8 mouse cellular contexts compared by ENCODE assay signal in the genomic region with DNA sequence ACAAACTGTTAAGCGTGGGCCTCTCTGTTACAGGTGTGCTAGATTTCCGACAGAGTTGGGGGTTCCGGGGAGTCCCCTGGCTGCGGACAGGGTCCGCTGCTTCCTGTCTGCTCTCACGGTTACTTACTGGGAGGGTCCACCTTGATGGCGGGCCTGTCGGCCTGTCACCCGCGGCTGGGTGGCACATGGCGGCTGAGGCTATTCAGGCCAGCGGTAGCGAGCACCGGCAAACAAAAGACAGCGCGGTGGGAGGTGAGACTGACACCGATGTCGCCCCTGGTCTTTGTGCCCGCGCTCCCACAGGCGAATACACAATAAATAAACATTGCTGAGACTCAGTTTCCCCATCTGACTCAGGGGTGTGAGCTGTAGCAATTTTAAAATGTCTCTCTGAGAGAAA. TPM values are rescaled to one million over a fixed set of nuclear protein-coding genes. Genes with fewer than 3 reads are reported as not detected.
DNase-seq lines count a peak whose midpoint lies in the region; ATAC-seq and TF ChIP-seq lines count a peak whose summit lies in the region.

No protein-coding gene starts in this region.

- no peaks in the 10 kb centered on the region for H3K36me3 ChIP-seq in ES-E14 (ENCODE audit: control insufficient read depth, insufficient read depth, low read length, poor library complexity, severe bottlenecking)
- H3K36me3 ChIP-seq in hindbrain, embryonic 12.5 days = peaks cover 28% of the 10 kb centered on the region
- peaks cover 28% of the 10 kb centered on the region for H3K36me3 ChIP-seq in midbrain, embryonic 12.5 days

- H3K4me3 ChIP-seq in gastrocnemius, adult 2 months = peak overlapping the region; percentile 68
- H3K4me3 ChIP-seq in ES-E14 (ENCODE audit: insufficient read depth in 1 of 2, low read depth in 1 of 2, low read length in 2 of 2, poor library complexity in 1 of 2, severe bottlenecking in 1 of 2) = peak overlapping the region; percentile 47 to 55; a peak in 2 of 4 replicates
- peak overlapping the region; percentile 37 for H3K4me3 ChIP-seq in hindbrain, embryonic 12.5 days
- H3K4me3 ChIP-seq in midbrain, embryonic 12.5 days = peak overlapping the region; percentile 47

- in situ Hi-C loops in ES-E14 (cut with MboI; ENCODE audit: low sequenced_read_pairs in 2 of 2, unreplicated experiment in 2 of 2) = no loop called here

- intact Hi-C loops in gastrocnemius, adult 2 months (cut with DNase I) = no loop called here
- intact Hi-C loops in gastrocnemius, postnatal 36 days (cut with DNase I) = no loop called here

- peaks cover 2 to 20% of the 10 kb centered on the region in 2 experiments; a peak in 2 of 4 replicates for H3K4me1 ChIP-seq in ES-E14 (ENCODE audit: control insufficient read depth in 2 of 2, insufficient read depth in 2 of 2, low read length in 2 of 2, poor library complexity in 1 of 2)
- H3K4me1 ChIP-seq in hindbrain, embryonic 12.5 days = peaks cover 42% of the 10 kb centered on the region
- peaks cover 64% of the 10 kb centered on the region for H3K4me1 ChIP-seq in midbrain, embryonic 12.5 days

- TF ChIP-seq CTCF in gastrocnemius, adult 2 months (IDR thresholded peaks at IDR 0.05) = no peak

- H3K9me3 ChIP-seq in ES-E14 (ENCODE audit: control insufficient read depth, insufficient read depth, low read depth, low read length) = no peaks in the 10 kb centered on the region
- H3K9me3 ChIP-seq in hindbrain, embryonic 12.5 days (replicated peaks) = no peaks in the 10 kb centered on the region
- H3K9me3 ChIP-seq in midbrain, embryonic 12.5 days = no peaks in the 10 kb centered on the region

- H3K27ac ChIP-seq in gastrocnemius, adult 2 months = no peak overlapping the region
- H3K27ac ChIP-seq in ES-E14 (ENCODE audit: insufficient read depth, low read depth, low read length, poor library complexity, severe bottlenecking) = no peak overlapping the region
- peak overlapping the region; percentile 79 for H3K27ac ChIP-seq in hindbrain, embryonic 12.5 days
- H3K27ac ChIP-seq in midbrain, embryonic 12.5 days (replicated peaks) = peak overlapping the region; percentile 97

- no peak; the same call in 1 of the 2 replicates for ATAC-seq in hindbrain, embryonic 12.5 days (ENCODE audit: low FRiP score)
- ATAC-seq in midbrain, embryonic 12.5 days (ENCODE audit: low FRiP score, low read depth) = peak; percentile 11; the same call in 1 of the 2 replicates

- WGBS in hindbrain, embryonic 12.5 days = 6% methylated on average over 21 of the region's 21 CpGs
- WGBS in midbrain, embryonic 12.5 days = 2% methylated on average over 21 of the region's 21 CpGs

- DNase-seq in gastrocnemius, adult 2 months = no peak
- no peak for DNase-seq in gastrocnemius, postnatal 36 days
- DNase-seq in ES-E14 (ENCODE audit: low read depth, low spot score) = no peak
- no peak for DNase-seq in adrenal gland, postnatal 25 days
- no peak for DNase-seq in cerebellum, postnatal 36 days
- no peak for DNase-seq in adrenal gland, postnatal 10 days

- peaks cover 21% of the 10 kb centered on the region for H3K27me3 ChIP-seq in hindbrain, embryonic 12.5 days
- H3K27me3 ChIP-seq in midbrain, embryonic 12.5 days = peaks cover 65% of the 10 kb centered on the region

- H3K9ac ChIP-seq in ES-E14 (ENCODE audit: insufficient read depth, low read depth, low read length, poor library complexity, severe bottlenecking) = no peak overlapping the region
- H3K9ac ChIP-seq in hindbrain, embryonic 12.5 days = peak overlapping the region; percentile 75
- H3K9ac ChIP-seq in midbrain, embryonic 12.5 days (replicated peaks) = peak overlapping the region; percentile 77

- H3K4me2 ChIP-seq in hindbrain, embryonic 12.5 days (replicated peaks) = peak overlapping the region; percentile 64
- peak overlapping the region; percentile 70 for H3K4me2 ChIP-seq in midbrain, embryonic 12.5 days (replicated peaks)

TF ChIP-seq in ES-E14, 5 proteins besides CTCF, POLR2A, EP300 and RAD21:
- TF ChIP-seq CHD2 (IDR thresholded peaks at IDR 0.05; ENCODE audit: low read depth, low read length) = no peak
- TF ChIP-seq HCFC1 (IDR thresholded peaks at IDR 0.05; ENCODE audit: borderline replicate concordance, insufficient read depth, low read length) = no peak
- TF ChIP-seq ZC3H11A (IDR thresholded peaks at IDR 0.05; ENCODE audit: borderline replicate concordance, low read depth, low read length) = no peak
- no peak for TF ChIP-seq ZNF384 (IDR thresholded peaks at IDR 0.05; ENCODE audit: low read depth, low read length)
- TF ChIP-seq MAFK (IDR thresholded peaks at IDR 0.05; ENCODE audit: insufficient read depth, low read depth, low read length) = no peak
TF ChIP-seq in ES-E14: peak in this region for 0.

RNA-seq across cellular contexts. Expression of a gene that starts 10.7 kb away (rescaled TPM):
- under 1 TPM; 0.23 to 0.73 TPM for total RNA-seq in gastrocnemius, adult 2 months (2021)
- total RNA-seq in gastrocnemius, postnatal 36 days (2021) = under 1 TPM; 0.27 to 0.31 TPM
- 2.7 and 3.4 TPM in 2 replicates for total RNA-seq in ES-E14 (2012; rRNA removed)
- polyA plus RNA-seq in hindbrain, embryonic 12.5 days (2016; fragmentation: Nextera tagmentation; extraction: Ambion mirVana) = 49.3 and 50.5 TPM in 2 replicates
- polyA plus RNA-seq in midbrain, embryonic 12.5 days (2016; fragmentation: Nextera tagmentation; extraction: Ambion mirVana) = 114 and 127 TPM in 2 replicates
- 2.7 and 5.2 TPM in 2 replicates for total RNA-seq in adrenal gland, postnatal 25 days (2021)
- 1 to 10 TPM; 3.3 to 4.5 TPM for total RNA-seq in adrenal gland, postnatal 10 days (2021)

RNA-seq across cellular contexts. Expression of a gene that starts 17.3 kb away (rescaled TPM):
- total RNA-seq in gastrocnemius, adult 2 months (2021) = 1 to 10 TPM; 6.6 to 7.1 TPM
- 1 to 10 TPM; 4.7 to 5.1 TPM for total RNA-seq in gastrocnemius, postnatal 36 days (2021)
- 25.4 and 31.2 TPM in 2 replicates for total RNA-seq in ES-E14 (2012; rRNA removed)
- polyA plus RNA-seq in hindbrain, embryonic 12.5 days (2016; fragmentation: Nextera tagmentation; extraction: Ambion mirVana) = 12.0 and 13.3 TPM in 2 replicates
- 12.9 and 13.6 TPM in 2 replicates for polyA plus RNA-seq in midbrain, embryonic 12.5 days (2016; fragmentation: Nextera tagmentation; extraction: Ambion mirVana)
- total RNA-seq in adrenal gland, postnatal 25 days (2021) = 15.6 and 16.7 TPM in 2 replicates
- total RNA-seq in adrenal gland, postnatal 10 days (2021) = 1 to 10 TPM; 6.4 to 7.7 TPM

RNA-seq across cellular contexts. Expression of a gene that starts 24.2 kb away (rescaled TPM):
- total RNA-seq in gastrocnemius, adult 2 months (2021) = 10 to 100 TPM; 22.1 to 30.7 TPM
- total RNA-seq in gastrocnemius, postnatal 36 days (2021) = 10 to 100 TPM; 22.6 to 28.3 TPM
- total RNA-seq in ES-E14 (2012; rRNA removed) = 69.6 and 105 TPM in 2 replicates
- polyA plus RNA-seq in hindbrain, embryonic 12.5 days (2016; fragmentation: Nextera tagmentation; extraction: Ambion mirVana) = 235 and 271 TPM in 2 replicates
- polyA plus RNA-seq in midbrain, embryonic 12.5 days (2016; fragmentation: Nextera tagmentation; extraction: Ambion mirVana) = 227 and 233 TPM in 2 replicates
- total RNA-seq in adrenal gland, postnatal 25 days (2021) = 49.9 and 142 TPM in 2 replicates
- total RNA-seq in adrenal gland, postnatal 10 days (2021) = 100 to 1,000 TPM; 102 to 168 TPM

RNA-seq across cellular contexts. Expression of a gene that starts 36.2 kb away (rescaled TPM):
- 10 to 100 TPM; 12.2 to 19.2 TPM for total RNA-seq in gastrocnemius, adult 2 months (2021)
- 10 to 100 TPM; 12.3 to 14.3 TPM for total RNA-seq in gastrocnemius, postnatal 36 days (2021)
- total RNA-seq in ES-E14 (2012; rRNA removed) = 80.8 and 115 TPM in 2 replicates
- 50.0 and 58.8 TPM in 2 replicates for polyA plus RNA-seq in hindbrain, embryonic 12.5 days (2016; fragmentation: Nextera tagmentation; extraction: Ambion mirVana)
- polyA plus RNA-seq in midbrain, embryonic 12.5 days (2016; fragmentation: Nextera tagmentation; extraction: Ambion mirVana) = 151 and 195 TPM in 2 replicates
- total RNA-seq in adrenal gland, postnatal 25 days (2021) = 23.4 and 37.9 TPM in 2 replicates
- total RNA-seq in adrenal gland, postnatal 10 days (2021) = 10 to 100 TPM; 26.5 to 39.2 TPM

RNA-seq across cellular contexts. Expression of a gene that starts 41.9 kb away (rescaled TPM):
- total RNA-seq in gastrocnemius, adult 2 months (2021) = 10 to 100 TPM; 34.3 to 39.8 TPM
- 10 to 100 TPM; 37.6 to 49.3 TPM for total RNA-seq in gastrocnemius, postnatal 36 days (2021)
- 38.3 and 42.6 TPM in 2 replicates for total RNA-seq in ES-E14 (2012; rRNA removed)
- 42.1 and 54.5 TPM in 2 replicates for polyA plus RNA-seq in hindbrain, embryonic 12.5 days (2016; fragmentation: Nextera tagmentation; extraction: Ambion mirVana)
- polyA plus RNA-seq in midbrain, embryonic 12.5 days (2016; fragmentation: Nextera tagmentation; extraction: Ambion mirVana) = 41.7 and 46.4 TPM in 2 replicates
- 74.1 and 97.4 TPM in 2 replicates for total RNA-seq in adrenal gland, postnatal 25 days (2021)
- 100 to 1,000 TPM; 106 to 127 TPM for total RNA-seq in adrenal gland, postnatal 10 days (2021)

Comparison
In these comparisons a context has a peak if more than half of its experiments do, and no peak if none do; other contexts are left out.
1. H3K27ac ChIP-seq: peak in hindbrain, embryonic 12.5 days (single experiment) and midbrain, embryonic 12.5 days (single experiment); none in gastrocnemius, adult 2 months (single experiment) and ES-E14 (single experiment).
2. Peak in every context shown above with its lines, with median percentiles within 50 percentile points of each other: H3K4me3 ChIP-seq.